Comparison of ENCODE assay signal across 9 mouse cellular contexts in genomic region chr9:87027423-87028084, GRCm38 (mm10). TPM values are rescaled to one million over a fixed set of nuclear protein-coding genes. Genes with fewer than 3 reads are reported as not detected.
DNase-seq lines count a peak whose midpoint lies in the region; ATAC-seq and TF ChIP-seq lines count a peak whose summit lies in the region.
"Had no signal": no experiment of that assay in that cellular context is flagged by ENCODE, and none has a peak within 500 bp of the region (broad histone marks: within the 10 kb centered on the region; RNA-seq: fewer than 3 reads in every experiment).

No protein-coding gene starts in this region.

- no peaks in the 10 kb centered on the region for H3K27me3 ChIP-seq in MEL (ENCODE audit: control insufficient read depth in 1 of 2, insufficient read depth in 2 of 2, low read length in 2 of 2)
- no peaks in the 10 kb centered on the region for H3K27me3 ChIP-seq in kidney, postnatal 0 days (ENCODE audit: insufficient read depth, low read length)
- H3K27me3 ChIP-seq in liver, adult 2 months (ENCODE audit: control insufficient read depth, insufficient read depth, low read length): no peaks in the 10 kb centered on the region

- no peak for TF ChIP-seq POLR2A in MEL (IDR thresholded peaks at IDR 0.05; ENCODE audit: control insufficient read depth in 1 of 2, insufficient read depth in 1 of 2, low read depth in 1 of 2, low read length in 2 of 2, poor library complexity in 1 of 2)
- TF ChIP-seq POLR2A in liver, adult 2 months (IDR thresholded peaks at IDR 0.05; ENCODE audit: extremely low read depth, insufficient read depth, low read length): no peak

- DNase-seq in 3T3-L1 (ENCODE audit: low read depth, low spot score): peak; percentile 87
- DNase-seq in MEL (ENCODE audit: low read depth, low spot score): peak; percentile 80
- DNase-seq in cerebellum, postnatal 14 days: peak; percentile 83 to 84
- DNase-seq in gastrocnemius, adult 18-20 months (ENCODE audit: low spot score): peak; percentile 55
- peak; percentile 86 for DNase-seq in kidney, postnatal 0 days (ENCODE audit: low spot score)
- DNase-seq in liver, adult 2 months (ENCODE audit: extremely low read depth, low read depth, low spot score): peak; percentile 38
- DNase-seq in neural tube, embryonic 10.5 days (ENCODE audit: extremely low spot score, low spot score): peak; percentile 60
- peak; percentile 73 for DNase-seq in testis, postnatal 10 days (ENCODE audit: low spot score)

- H3K36me3 ChIP-seq in MEL (ENCODE audit: control insufficient read depth in 1 of 2, insufficient read depth in 2 of 2, low read length in 2 of 2): peaks cover 4 to 16% of the 10 kb centered on the region in 2 experiments
- no peaks in the 10 kb centered on the region for H3K36me3 ChIP-seq in kidney, postnatal 0 days (ENCODE audit: insufficient read depth, low read length)
- peaks cover 16% of the 10 kb centered on the region for H3K36me3 ChIP-seq in liver, adult 2 months (ENCODE audit: control insufficient read depth, insufficient read depth, low read length)

- H3K27ac ChIP-seq in MEL (ENCODE audit: control insufficient read depth, low read depth, low read length): no peak overlapping the region
- H3K27ac ChIP-seq in kidney, postnatal 0 days: no peak overlapping the region
- H3K27ac ChIP-seq in liver, adult 2 months (replicated peaks; ENCODE audit: insufficient read depth, low read depth, low read length): no peak overlapping the region

- no peak overlapping the region for H3K4me2 ChIP-seq in kidney, postnatal 0 days (ENCODE audit: low read length)

- peak; percentile 72 for TF ChIP-seq RAD21 in MEL (IDR thresholded peaks at IDR 0.05; ENCODE audit: low read depth, low read length)

- 42% methylated on average over 8 of the region's 8 CpGs for WGBS in kidney, postnatal 0 days
- WGBS in liver, adult 2 months: 43% methylated on average over 8 of the region's 8 CpGs

- H3K4me3 ChIP-seq in MEL (ENCODE audit: control insufficient read depth in 1 of 2, insufficient read depth in 1 of 2, low read depth in 2 of 2, low read length in 2 of 2): no peak overlapping the region
- no peak overlapping the region for H3K4me3 ChIP-seq in kidney, postnatal 0 days (replicated peaks; ENCODE audit: low read depth, low read length)
- no peak overlapping the region for H3K4me3 ChIP-seq in liver, adult 2 months (ENCODE audit: insufficient read depth, low read depth, low read length)
- H3K4me3 ChIP-seq: erythroblast, embryonic 14.5 days had no signal

- peaks cover 8% of the 10 kb centered on the region; the same call in 1 of the 2 replicates for H3K79me2 ChIP-seq in MEL (ENCODE audit: control insufficient read depth, insufficient read depth, low read length, poor library complexity)
- peaks cover 8% of the 10 kb centered on the region; the same call in 1 of the 2 replicates for H3K79me2 ChIP-seq in liver, adult 2 months (ENCODE audit: control insufficient read depth, insufficient read depth, low read length)

- H3K9ac ChIP-seq in MEL (ENCODE audit: control insufficient read depth, low read depth, low read length, poor library complexity, severe bottlenecking): no peak overlapping the region
- H3K9ac ChIP-seq in kidney, postnatal 0 days (ENCODE audit: low read depth, low read length): no peak overlapping the region
- no peak overlapping the region for H3K9ac ChIP-seq in liver, adult 2 months (ENCODE audit: low read depth, low read length)

- peaks cover 0 to 8% of the 10 kb centered on the region in 2 experiments; a peak in 3 of 4 replicates for H3K4me1 ChIP-seq in MEL (ENCODE audit: control insufficient read depth in 1 of 2, insufficient read depth in 2 of 2, low read length in 2 of 2)
- no peaks in the 10 kb centered on the region; the same call in 1 of the 2 replicates for H3K4me1 ChIP-seq in kidney, postnatal 0 days (replicated peaks; ENCODE audit: insufficient read depth, low read length)
- H3K4me1 ChIP-seq in liver, adult 2 months (ENCODE audit: control insufficient read depth, insufficient read depth, low read length): peaks cover 3% of the 10 kb centered on the region; the same call in 1 of the 2 replicates

- no peak for ATAC-seq in kidney, postnatal 0 days (replicated peaks; ENCODE audit: low FRiP score, low read depth)

- no peak for TF ChIP-seq EP300 in MEL (IDR thresholded peaks at IDR 0.05; ENCODE audit: low read depth in 1 of 2, low read length in 2 of 2)

- no peaks in the 10 kb centered on the region for H3K9me3 ChIP-seq in MEL (replicated peaks; ENCODE audit: insufficient read depth, low read length)
- no peaks in the 10 kb centered on the region for H3K9me3 ChIP-seq in kidney, postnatal 0 days (replicated peaks; ENCODE audit: low read length)

- TF ChIP-seq CTCF in MEL (IDR thresholded peaks at IDR 0.05 in 2 of 3, conservative IDR thresholded peaks at IDR 0.05 in 1 of 3; ENCODE audit: control insufficient read depth in 1 of 3, insufficient read depth in 1 of 3, low read depth in 2 of 3, low read length in 3 of 3, poor library complexity in 1 of 3, severe bottlenecking in 1 of 3): peak; percentile 52 to 80 (median 79)
- TF ChIP-seq CTCF in kidney, postnatal 0 days (IDR thresholded peaks at IDR 0.05; ENCODE audit: low read depth): peak; percentile 90
- TF ChIP-seq CTCF in liver, adult 2 months (IDR thresholded peaks at IDR 0.05; ENCODE audit: low read depth, low read length): peak; percentile 65

TF ChIP-seq in MEL, 35 proteins besides CTCF, POLR2A, EP300 and RAD21:
- TF ChIP-seq BHLHE40 (IDR thresholded peaks at IDR 0.05; ENCODE audit: borderline replicate concordance, low read depth, low read length) (no peak), TBP (IDR thresholded peaks at IDR 0.05; ENCODE audit: low read depth, low read length) (no peak), GATA1 (IDR thresholded peaks at IDR 0.05; ENCODE audit: low read depth, low read length) (no peak), ZC3H11A (IDR thresholded peaks at IDR 0.05; ENCODE audit: low read depth, low read length) (peak; percentile 41), TAL1 (IDR thresholded peaks at IDR 0.05; ENCODE audit: low read length) (no peak), MAX (IDR thresholded peaks at IDR 0.05; ENCODE audit: low read length) (no peak), USF1 (IDR thresholded peaks at IDR 0.05; ENCODE audit: low read depth, low read length) (no peak), GABPA (IDR thresholded peaks at IDR 0.05; ENCODE audit: low read depth, low read length) (no peak), UBTF (IDR thresholded peaks at IDR 0.05; ENCODE audit: borderline replicate concordance, insufficient read depth, low read depth, low read length) (no peak), CHD1 (IDR thresholded peaks at IDR 0.05; ENCODE audit: low read depth, low read length) (no peak), MYC (IDR thresholded peaks at IDR 0.05; ENCODE audit: low read depth, low read length) (no peak), MYB (IDR thresholded peaks at IDR 0.05; ENCODE audit: low read depth, low read length) (no peak), ZMIZ1 (IDR thresholded peaks at IDR 0.05; ENCODE audit: low read depth, low read length) (no peak), TCF12 (IDR thresholded peaks at IDR 0.05; ENCODE audit: low read depth, low read length) (no peak), NRF1 (IDR thresholded peaks at IDR 0.05; ENCODE audit: insufficient read depth, low read depth, low read length, poor library complexity, severe bottlenecking) (no peak), CHD2 (IDR thresholded peaks at IDR 0.05; ENCODE audit: low read length) (no peak), SIN3A (IDR thresholded peaks at IDR 0.05; ENCODE audit: low read length) (peak; percentile 34; the same call in 1 of the 2 replicates), SMC3 (IDR thresholded peaks at IDR 0.05; ENCODE audit: low read depth, low read length) (peak; percentile 80), RCOR1 (IDR thresholded peaks at IDR 0.05; ENCODE audit: low read depth, low read length) (no peak), ZNF384 (IDR thresholded peaks at IDR 0.05; ENCODE audit: low read depth, low read length) (no peak), MAZ (IDR thresholded peaks at IDR 0.05; ENCODE audit: low read depth, low read length) (no peak), POLR2AphosphoS5 (IDR thresholded peaks at IDR 0.05; ENCODE audit: borderline replicate concordance, low read depth, low read length) (no peak), MAFK (IDR thresholded peaks at IDR 0.05; ENCODE audit: borderline replicate concordance, low read depth, low read length) (no peak)

RNA-seq across cellular contexts. Expression of gene Cyb5r4, which starts 5.7 kb away (rescaled TPM):
- total RNA-seq in MEL (2012; rRNA removed): 30.3 and 31.4 TPM in 2 replicates
- 10 to 100 TPM in 1 of 2 experiments, not detected in 1; 37.2 TPM for polyA plus RNA-seq in MEL (2012; ENCODE audit: insufficient read depth in 1 of 2, insufficient read length in 2 of 2, low read depth in 1 of 2, low replicate concordance in 2 of 2, missing spikeins in 1 of 2)
- total RNA-seq in gastrocnemius, adult 18-20 months (2021): 10 to 100 TPM; 25.7 to 26.5 TPM
- polyA plus RNA-seq in kidney, postnatal 0 days (2015; fragmentation: Nextera tagmentation; extraction: Ambion mirVana): 79.2 and 79.3 TPM in 2 replicates
- 27.5 and 30.0 TPM in 2 replicates for total RNA-seq in liver, adult 2 months (2014; rRNA removed)
- 5.8 and 6.6 TPM in 2 replicates for polyA plus RNA-seq in liver, adult 2 months (2012; rRNA removed)

RNA-seq across cellular contexts. Expression of gene Ripply2, which starts 12.2 kb away (rescaled TPM):
- not detected in 2 replicates for total RNA-seq in MEL (2012; rRNA removed)
- not detected for polyA plus RNA-seq in MEL (2012; ENCODE audit: insufficient read depth in 1 of 2, insufficient read length in 2 of 2, low read depth in 1 of 2, low replicate concordance in 2 of 2, missing spikeins in 1 of 2)
- not detected for total RNA-seq in gastrocnemius, adult 18-20 months (2021)
- 6.5 and 7.2 TPM in 2 replicates for polyA plus RNA-seq in kidney, postnatal 0 days (2015; fragmentation: Nextera tagmentation; extraction: Ambion mirVana)
- total RNA-seq in liver, adult 2 months (2014; rRNA removed): not detected in 2 replicates
- not detected in 2 replicates for polyA plus RNA-seq in liver, adult 2 months (2012; rRNA removed)
- polyA plus RNA-seq: erythroblast, embryonic 14.5 days had no signal
